11 mouse cellular contexts compared by ENCODE assay signal in genomic region chr12:15810926-15811325, GRCm38 (mm10). TPM values are rescaled to one million over a fixed set of nuclear protein-coding genes. Genes with fewer than 3 reads are reported as not detected.
DNase-seq lines count a peak whose midpoint lies in the region; ATAC-seq and TF ChIP-seq lines count a peak whose summit lies in the region.
"Had no signal": no experiment of that assay in that cellular context is flagged by ENCODE, and none has a peak within 500 bp of the region (broad histone marks: within the 10 kb centered on the region; RNA-seq: fewer than 3 reads in every experiment).

No protein-coding gene starts in this region.

- H3K27ac ChIP-seq in kidney, postnatal 0 days, result no peak overlapping the region
- H3K27ac ChIP-seq in embryonic facial prominence, embryonic 11.5 days (replicated peaks; ENCODE audit: low read depth, low read length), result no peak overlapping the region
- H3K27ac ChIP-seq in hindbrain, embryonic 11.5 days (ENCODE audit: low read depth, low read length), result peak overlapping the region; percentile 62; the same call in 1 of the 2 replicates
- peak overlapping the region; percentile 94 for H3K27ac ChIP-seq in midbrain, postnatal 0 days (ENCODE audit: low read depth, low read length)
- H3K27ac ChIP-seq: stomach, embryonic 15.5 days had no signal

- 57% methylated on average over 7 of the region's 7 CpGs for WGBS in kidney, postnatal 0 days
- 36% methylated on average over 7 of the region's 7 CpGs for WGBS in embryonic facial prominence, embryonic 11.5 days
- 26% methylated on average over 7 of the region's 7 CpGs for WGBS in hindbrain, embryonic 11.5 days
- 9% methylated on average over 7 of the region's 7 CpGs for WGBS in midbrain, postnatal 0 days

- no peak for ATAC-seq in kidney, postnatal 0 days (replicated peaks; ENCODE audit: low FRiP score, low read depth)
- no peak for ATAC-seq in embryonic facial prominence, embryonic 11.5 days (replicated peaks; ENCODE audit: insufficient number of reproducible peaks, low FRiP score, low TSS enrichment, low read depth)
- no peak for ATAC-seq in hindbrain, embryonic 11.5 days (ENCODE audit: low FRiP score)
- ATAC-seq in midbrain, postnatal 0 days (ENCODE audit: low FRiP score), result no peak
- ATAC-seq in activated CD4-positive, CD25-positive, alpha-beta regulatory T cell, adult 4 months, result no peak

- intact Hi-C loops in gastrocnemius, postnatal 36 days (cut with DNase I), result loop anchor here (5.0 to 10.0 kb wide), 3 partner anchors 204 to 344 kb away; no protein-coding TSS in a partner anchor

- no peaks in the 10 kb centered on the region for H3K9me3 ChIP-seq in kidney, postnatal 0 days (replicated peaks; ENCODE audit: low read length)
- no peaks in the 10 kb centered on the region for H3K9me3 ChIP-seq in embryonic facial prominence, embryonic 11.5 days (replicated peaks; ENCODE audit: control insufficient read depth, low read length)
- no peaks in the 10 kb centered on the region for H3K9me3 ChIP-seq in hindbrain, embryonic 11.5 days (ENCODE audit: control insufficient read depth, low read length)
- no peaks in the 10 kb centered on the region for H3K9me3 ChIP-seq in midbrain, postnatal 0 days (ENCODE audit: low read length)
- H3K9me3 ChIP-seq: stomach, embryonic 15.5 days had no signal

- H3K36me3 ChIP-seq in kidney, postnatal 0 days (ENCODE audit: insufficient read depth, low read length), result peaks cover 19% of the 10 kb centered on the region
- H3K36me3 ChIP-seq in embryonic facial prominence, embryonic 11.5 days (replicated peaks; ENCODE audit: control insufficient read depth, insufficient read depth, low read depth, low read length), result no peaks in the 10 kb centered on the region
- peaks cover 4% of the 10 kb centered on the region for H3K36me3 ChIP-seq in hindbrain, embryonic 11.5 days (ENCODE audit: control insufficient read depth, insufficient read depth, low read length)
- peaks cover 16% of the 10 kb centered on the region for H3K36me3 ChIP-seq in midbrain, postnatal 0 days (ENCODE audit: insufficient read depth, low read length)
- H3K36me3 ChIP-seq: G1E had no signal

- TF ChIP-seq CTCF in kidney, postnatal 0 days (IDR thresholded peaks at IDR 0.05; ENCODE audit: low read depth), result no peak
- no peak for TF ChIP-seq CTCF in midbrain, postnatal 0 days (IDR thresholded peaks at IDR 0.05)

- H3K27me3 ChIP-seq in kidney, postnatal 0 days (ENCODE audit: insufficient read depth, low read length), result no peaks in the 10 kb centered on the region
- no peaks in the 10 kb centered on the region for H3K27me3 ChIP-seq in embryonic facial prominence, embryonic 11.5 days (ENCODE audit: control insufficient read depth, insufficient read depth, low read length)
- no peaks in the 10 kb centered on the region for H3K27me3 ChIP-seq in hindbrain, embryonic 11.5 days (ENCODE audit: control insufficient read depth, insufficient read depth, low read length)
- no peaks in the 10 kb centered on the region for H3K27me3 ChIP-seq in midbrain, postnatal 0 days (ENCODE audit: insufficient read depth, low read length)
- H3K27me3 ChIP-seq: stomach, embryonic 15.5 days had no signal

- no peak overlapping the region for H3K4me3 ChIP-seq in kidney, postnatal 0 days (replicated peaks; ENCODE audit: low read depth, low read length)
- H3K4me3 ChIP-seq in embryonic facial prominence, embryonic 11.5 days (ENCODE audit: low read depth, low read length), result no peak overlapping the region
- peak overlapping the region; percentile 79; the same call in 1 of the 2 replicates for H3K4me3 ChIP-seq in hindbrain, embryonic 11.5 days (ENCODE audit: low read depth, low read length)
- peak overlapping the region; percentile 95 for H3K4me3 ChIP-seq in midbrain, postnatal 0 days (ENCODE audit: low read depth, low read length)
- H3K4me3 ChIP-seq: stomach, embryonic 15.5 days had no signal

- H3K4me2 ChIP-seq in kidney, postnatal 0 days (ENCODE audit: low read length), result peak overlapping the region; percentile 60
- H3K4me2 ChIP-seq in embryonic facial prominence, embryonic 11.5 days (ENCODE audit: low read depth, low read length), result peak overlapping the region; percentile 25; the same call in 1 of the 2 replicates
- H3K4me2 ChIP-seq in hindbrain, embryonic 11.5 days (replicated peaks; ENCODE audit: low read depth, low read length), result peak overlapping the region; percentile 61
- H3K4me2 ChIP-seq in midbrain, postnatal 0 days (ENCODE audit: low read depth, low read length, poor library complexity, severe bottlenecking), result peak overlapping the region; percentile 66

- H3K4me1 ChIP-seq in kidney, postnatal 0 days (replicated peaks; ENCODE audit: insufficient read depth, low read length), result peaks cover 8% of the 10 kb centered on the region; the same call in 1 of the 2 replicates
- H3K4me1 ChIP-seq in embryonic facial prominence, embryonic 11.5 days (ENCODE audit: control insufficient read depth, insufficient read depth, low read length), result no peaks in the 10 kb centered on the region; the same call in 1 of the 2 replicates
- H3K4me1 ChIP-seq in hindbrain, embryonic 11.5 days (replicated peaks; ENCODE audit: control insufficient read depth, insufficient read depth, low read length), result peaks cover 3% of the 10 kb centered on the region; the same call in 1 of the 2 replicates
- H3K4me1 ChIP-seq in midbrain, postnatal 0 days (ENCODE audit: insufficient read depth, low read length), result 0 out of 2 replicates have a peak, but pooled peaks cover 7% of the 10 kb centered on the region

- H3K9ac ChIP-seq in kidney, postnatal 0 days (ENCODE audit: low read depth, low read length), result no peak overlapping the region
- H3K9ac ChIP-seq in embryonic facial prominence, embryonic 11.5 days (replicated peaks; ENCODE audit: low read length), result no peak overlapping the region; the same call in 1 of the 2 replicates
- peak overlapping the region; percentile 42; the same call in 1 of the 2 replicates for H3K9ac ChIP-seq in hindbrain, embryonic 11.5 days (ENCODE audit: low read depth, low read length)
- H3K9ac ChIP-seq in midbrain, postnatal 0 days (replicated peaks; ENCODE audit: low read length, poor library complexity, severe bottlenecking), result peak overlapping the region; percentile 46
- H3K9ac ChIP-seq: lung, embryonic 14.5 days; stomach, embryonic 15.5 days had no signal

- DNase-seq in kidney, postnatal 0 days (ENCODE audit: low spot score), result no peak
- DNase-seq in kidney, postnatal 4 days, result no peak
- no peak for DNase-seq in embryonic facial prominence, embryonic 11.5 days (ENCODE audit: low spot score)
- no peak for DNase-seq in hindbrain, embryonic 11.5 days (ENCODE audit: low spot score)
- no peak for DNase-seq in midbrain, postnatal 0 days (ENCODE audit: low spot score)
- DNase-seq in cerebellum, postnatal 25 days, result no peak
- DNase-seq in gastrocnemius, postnatal 36 days, result no peak

RNA-seq across cellular contexts. Expression of gene Trib2, which starts 5.8 kb away (rescaled TPM):
- polyA plus RNA-seq in kidney, postnatal 0 days (2015; fragmentation: Nextera tagmentation; extraction: Ambion mirVana), result 51.4 and 53.0 TPM in 2 replicates
- 60.1 and 61.7 TPM in 2 replicates for polyA plus RNA-seq in embryonic facial prominence, embryonic 11.5 days (2014; fragmentation: Nextera tagmentation; extraction: Ambion mirVana)
- 63.3 and 71.3 TPM in 2 replicates for polyA plus RNA-seq in hindbrain, embryonic 11.5 days (2014; fragmentation: Nextera tagmentation; extraction: Ambion mirVana)
- 185 and 189 TPM in 2 replicates for total RNA-seq in midbrain, postnatal 0 days (2014; rRNA removed)
- 110 and 112 TPM in 2 replicates for polyA plus RNA-seq in midbrain, postnatal 0 days (2015; fragmentation: Nextera tagmentation; extraction: Ambion mirVana)
- 100 to 1,000 TPM in 1 of 2 experiments, 10 to 100 TPM in 1; 90.9 to 103 TPM for polyA plus RNA-seq in activated CD4-positive, CD25-positive, alpha-beta regulatory T cell, adult 4 months (2017; shearing (Covaris generic))
- total RNA-seq in gastrocnemius, postnatal 36 days (2021), result 10 to 100 TPM; 13.7 to 19.0 TPM
- polyA plus RNA-seq: G1E had no signal

Comparison
In these comparisons a context has a peak if more than half of its experiments do, and no peak if none do; other contexts are left out.
1. H3K27ac ChIP-seq: peak in hindbrain, embryonic 11.5 days (single experiment) and midbrain, postnatal 0 days (single experiment); none in kidney, postnatal 0 days (single experiment) and embryonic facial prominence, embryonic 11.5 days (single experiment).
2. H3K4me3 ChIP-seq: peak in hindbrain, embryonic 11.5 days (single experiment) and midbrain, postnatal 0 days (single experiment); none in kidney, postnatal 0 days (single experiment) and embryonic facial prominence, embryonic 11.5 days (single experiment).
3. H3K9ac ChIP-seq: peak in hindbrain, embryonic 11.5 days (single experiment) and midbrain, postnatal 0 days (single experiment); none in kidney, postnatal 0 days (single experiment) and embryonic facial prominence, embryonic 11.5 days (single experiment).
4. Peak in every context shown above with its lines, with median percentiles within 50 percentile points of each other: H3K4me2 ChIP-seq.